Mouse (Mus musculus): ENCODE results near the gene Cdc5l. TPM values are rescaled to one million over a fixed set of nuclear protein-coding genes. Genes with fewer than 3 reads are reported as not detected.

The Cdc5l gene
- total RNA-seq (2014; rRNA removed; ENCODE audit: low replicate concordance): 16.5 and 19.6 TPM in 2 replicates
- polyA plus RNA-seq (2015; fragmentation: Nextera tagmentation; extraction: Ambion mirVana): 31.5 and 35.8 TPM in 2 replicates

DNA sequence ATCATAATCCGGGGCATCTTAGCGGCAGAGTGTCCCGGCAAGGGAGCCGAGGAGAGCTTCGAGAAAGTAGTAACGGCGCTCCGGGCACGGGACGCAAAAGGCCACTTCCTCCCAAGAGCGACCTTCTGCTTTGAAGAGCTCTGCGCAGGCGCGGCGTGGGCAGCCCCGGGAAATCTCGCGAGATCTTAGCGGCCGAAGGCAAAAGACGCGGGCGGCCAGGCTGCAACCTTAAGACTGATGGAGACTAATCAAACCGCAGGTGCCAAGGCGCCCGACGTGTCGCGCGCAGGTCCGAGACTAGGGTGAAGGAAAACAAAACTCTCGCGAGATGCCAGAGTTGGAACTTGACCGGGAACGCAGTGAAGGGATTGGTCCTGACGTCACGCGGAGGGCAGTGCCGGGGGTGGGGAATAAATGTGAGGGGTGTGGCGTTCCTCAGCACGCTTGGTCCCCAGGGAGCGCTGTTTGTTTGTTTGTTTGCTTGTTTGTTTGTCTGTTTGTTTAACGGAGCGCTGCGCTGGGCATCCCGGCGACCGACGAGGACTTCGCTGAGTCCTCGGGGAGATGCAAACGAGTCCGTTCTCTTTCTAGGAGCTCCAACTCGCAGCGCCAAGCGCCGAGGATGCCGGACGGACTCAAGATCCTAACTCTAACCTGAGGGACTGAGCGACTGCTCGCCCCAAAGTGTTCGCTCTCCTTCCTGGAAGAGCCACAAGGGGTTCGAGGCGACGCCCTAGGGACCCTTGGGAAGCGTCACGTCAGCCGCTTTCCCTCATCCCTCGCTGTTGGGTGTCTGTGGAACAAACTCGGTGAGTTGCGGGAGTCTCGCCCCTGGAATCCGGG, at the start of gene Cdc5l:
Cdc5l (minus strand) TSS at position 319 of the 843 bp plus-strand sequence.
- Histone ChIP-seq H3K27ac (ENCODE audit: low read depth) (peak within 1 kb of the TSS; percentile 97), H3K27me3 (ENCODE audit: control insufficient read depth, insufficient read depth, low read length) (no peaks in the 10 kb centered on the region), H3K36me3 (replicated peaks; ENCODE audit: control insufficient read depth, insufficient read depth, low read length) (peaks cover 7% of the 10 kb centered on the region; the same call in 1 of the 2 replicates), H3K9me3 (replicated peaks; ENCODE audit: control insufficient read depth, low read length) (no peaks in the 10 kb centered on the region), H3K4me1 (ENCODE audit: control insufficient read depth, insufficient read depth) (peaks cover 22% of the 10 kb centered on the region), H3K4me2 (ENCODE audit: low read depth, low read length) (peak within 1 kb of the TSS; percentile 83), H3K4me3 (ENCODE audit: low read depth, low read length) (peak within 1 kb of the TSS; percentile 77), H3K9ac (replicated peaks; ENCODE audit: low read depth, low read length) (peak within 1 kb of the TSS; percentile 87)
- ATAC-seq (ENCODE audit: insufficient read depth, low read depth): peak; percentile 98
- peak; percentile 20; the same call in 1 of the 2 replicates for TF ChIP-seq CTCF (IDR thresholded peaks at IDR 0.05; ENCODE audit: low read depth)
- peak; percentile 97 for TF ChIP-seq EP300 (IDR thresholded peaks at IDR 0.05; ENCODE audit: low read depth)
- DNase-seq (ENCODE audit: low spot score): peak; percentile 99
- under 1% methylated on average over 73 of the region's 73 CpGs for WGBS

DNA sequence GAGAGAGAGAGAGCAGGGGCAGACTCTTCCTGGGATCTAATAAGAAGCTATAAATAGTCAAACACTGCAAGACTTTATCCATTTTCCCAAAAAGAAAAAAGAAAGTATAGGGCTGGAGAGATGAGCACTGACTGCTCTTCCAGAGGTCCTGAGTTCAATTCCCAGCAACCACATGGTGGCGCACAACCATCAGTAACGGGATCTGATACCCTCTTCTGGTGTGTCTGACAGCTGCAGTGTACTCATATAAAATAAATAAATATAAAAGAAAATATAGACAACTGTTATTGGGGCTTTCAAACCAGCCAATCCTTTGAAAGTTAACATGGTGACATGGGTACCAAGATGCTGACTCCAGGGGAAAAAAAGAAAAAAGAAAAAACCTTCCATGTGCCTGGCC, 46.9 kb upstream of the Cdc5l start:
- WGBS: 27% methylated on average over 2 of the region's 2 CpGs
- DNase-seq (ENCODE audit: low spot score) (no peak), ATAC-seq (ENCODE audit: insufficient read depth, low read depth) (no peak)
- H3K36me3 ChIP-seq (replicated peaks; ENCODE audit: control insufficient read depth, insufficient read depth, low read length): no peaks in the 10 kb centered on the region
- H3K4me2 ChIP-seq (ENCODE audit: low read depth, low read length): no peak overlapping the region
- H3K4me1 ChIP-seq (ENCODE audit: control insufficient read depth, insufficient read depth): no peaks in the 10 kb centered on the region
- no peak overlapping the region for H3K4me3 ChIP-seq (ENCODE audit: low read depth, low read length)
- no peak overlapping the region for H3K27ac ChIP-seq (ENCODE audit: low read depth)
- no peaks in the 10 kb centered on the region for H3K27me3 ChIP-seq (ENCODE audit: control insufficient read depth, insufficient read depth, low read length)
- 0 out of 2 replicates have a peak, but pooled peaks cover 3% of the 10 kb centered on the region for H3K9me3 ChIP-seq (replicated peaks; ENCODE audit: control insufficient read depth, low read length)
- no peak overlapping the region for H3K9ac ChIP-seq (replicated peaks; ENCODE audit: low read depth, low read length)
- TF ChIP-seq CTCF (IDR thresholded peaks at IDR 0.05; ENCODE audit: low read depth): peak; percentile 8; the same call in 1 of the 2 replicates
- no peak for TF ChIP-seq EP300 (IDR thresholded peaks at IDR 0.05; ENCODE audit: low read depth)

DNA sequence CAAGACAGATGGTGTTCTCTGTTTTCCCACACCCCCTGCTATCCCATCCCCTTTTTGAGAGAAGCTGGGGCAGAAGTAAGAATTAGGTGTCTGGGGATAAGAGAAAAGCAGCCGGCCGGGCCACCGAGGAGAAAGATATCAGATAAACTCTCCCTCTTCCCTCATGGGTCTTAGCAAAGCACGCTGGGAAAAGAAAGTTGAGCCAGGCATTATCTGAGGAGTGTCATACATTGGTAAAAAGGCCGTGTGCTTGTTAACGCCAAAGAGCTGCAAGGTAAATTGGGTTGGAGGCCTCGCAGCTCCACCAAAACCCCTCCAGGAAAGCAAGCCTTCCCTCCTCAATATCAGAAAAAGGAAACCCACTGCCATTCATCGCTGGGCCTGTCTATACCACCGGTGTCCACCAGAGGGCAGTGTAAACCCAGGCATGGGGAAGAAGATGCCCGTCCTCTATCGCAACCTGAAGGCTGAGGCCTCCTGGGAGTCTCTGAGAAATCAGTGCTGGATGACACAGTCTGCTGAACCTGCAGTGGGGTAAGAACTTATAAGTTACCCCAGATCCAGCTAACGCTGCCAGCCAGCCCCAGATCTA, 44.8 kb upstream of the Cdc5l start:
- Histone ChIP-seq H3K27me3 (ENCODE audit: control insufficient read depth, insufficient read depth, low read length) (peaks cover 9% of the 10 kb centered on the region; the same call in 1 of the 2 replicates), H3K9ac (replicated peaks; ENCODE audit: low read depth, low read length) (no peak overlapping the region), H3K4me3 (ENCODE audit: low read depth, low read length) (no peak overlapping the region), H3K4me2 (ENCODE audit: low read depth, low read length) (no peak overlapping the region), H3K9me3 (replicated peaks; ENCODE audit: control insufficient read depth, low read length) (0 out of 2 replicates have a peak, but pooled peaks cover 3% of the 10 kb centered on the region), H3K4me1 (ENCODE audit: control insufficient read depth, insufficient read depth) (peaks cover 10% of the 10 kb centered on the region), H3K36me3 (replicated peaks; ENCODE audit: control insufficient read depth, insufficient read depth, low read length) (no peaks in the 10 kb centered on the region), H3K27ac (ENCODE audit: low read depth) (no peak overlapping the region)
- ATAC-seq (ENCODE audit: insufficient read depth, low read depth) (no peak), DNase-seq (ENCODE audit: low spot score) (peak; percentile 40)
- TF ChIP-seq CTCF (IDR thresholded peaks at IDR 0.05; ENCODE audit: low read depth): peak; percentile 98
- no peak for TF ChIP-seq EP300 (IDR thresholded peaks at IDR 0.05; ENCODE audit: low read depth)
- 8% methylated on average over 12 of the region's 12 CpGs for WGBS

DNA sequence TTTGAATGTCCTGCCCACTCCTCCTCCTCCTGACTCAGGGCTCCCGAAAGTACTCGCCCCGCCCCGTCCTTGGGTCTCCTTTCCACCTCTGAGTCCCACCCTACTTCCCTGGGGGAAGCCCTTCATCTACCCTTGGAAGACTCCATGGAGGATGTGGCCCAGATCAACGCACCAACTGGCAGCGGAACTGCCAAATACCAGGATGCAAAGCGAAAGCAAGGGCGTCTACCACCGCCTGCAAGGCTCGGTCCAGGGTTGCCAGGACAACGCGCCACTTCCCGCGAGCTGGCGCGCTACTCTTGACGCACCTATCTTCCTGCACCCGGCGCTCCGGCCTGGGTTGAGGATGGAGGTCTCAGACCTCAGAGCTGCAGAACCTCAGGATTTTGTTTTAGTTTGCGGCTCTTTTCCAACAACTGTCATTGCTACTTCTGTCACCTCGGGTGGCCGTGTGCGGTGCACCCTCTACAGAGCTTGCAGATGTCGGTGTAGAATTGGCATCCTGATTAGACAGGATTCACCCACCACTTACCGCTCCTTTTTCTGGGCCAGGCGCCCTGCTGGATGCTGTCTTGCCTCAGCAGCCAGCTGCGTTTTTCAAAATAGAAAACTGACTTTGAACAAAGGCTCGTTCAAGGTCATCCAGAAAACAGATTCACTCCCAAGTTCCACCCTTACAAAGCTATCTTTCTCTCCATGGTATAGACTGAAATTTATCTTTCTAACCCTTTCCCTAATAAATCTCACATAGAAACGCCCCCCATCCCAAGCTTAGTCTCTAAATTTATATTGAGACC, 41.3 kb upstream of the Cdc5l start, which contains the start of gene Spats1:
Spats1 (minus strand) TSS at position 747 of the 797 bp plus-strand sequence.
- TF ChIP-seq EP300 (IDR thresholded peaks at IDR 0.05; ENCODE audit: low read depth) (no peak), CTCF (IDR thresholded peaks at IDR 0.05; ENCODE audit: low read depth) (no peak)
- Histone ChIP-seq H3K4me2 (ENCODE audit: low read depth, low read length) (peak within 1 kb of the TSS; percentile 71), H3K9ac (replicated peaks; ENCODE audit: low read depth, low read length) (peak within 1 kb of the TSS; percentile 28; the same call in 1 of the 2 replicates), H3K36me3 (replicated peaks; ENCODE audit: control insufficient read depth, insufficient read depth, low read length) (no peaks in the 10 kb centered on the region), H3K4me3 (ENCODE audit: low read depth, low read length) (peak within 1 kb of the TSS; percentile 44), H3K4me1 (ENCODE audit: control insufficient read depth, insufficient read depth) (peaks cover 10% of the 10 kb centered on the region), H3K9me3 (replicated peaks; ENCODE audit: control insufficient read depth, low read length) (no peaks in the 10 kb centered on the region), H3K27ac (ENCODE audit: low read depth) (no peak within 1 kb of the TSS), H3K27me3 (ENCODE audit: control insufficient read depth, insufficient read depth, low read length) (peaks cover 9% of the 10 kb centered on the region; the same call in 1 of the 2 replicates)
- DNase-seq (ENCODE audit: low spot score) (peak; percentile 54), ATAC-seq (ENCODE audit: insufficient read depth, low read depth) (peak; percentile 85)
- 3% methylated on average over 30 of the region's 30 CpGs for WGBS

DNA sequence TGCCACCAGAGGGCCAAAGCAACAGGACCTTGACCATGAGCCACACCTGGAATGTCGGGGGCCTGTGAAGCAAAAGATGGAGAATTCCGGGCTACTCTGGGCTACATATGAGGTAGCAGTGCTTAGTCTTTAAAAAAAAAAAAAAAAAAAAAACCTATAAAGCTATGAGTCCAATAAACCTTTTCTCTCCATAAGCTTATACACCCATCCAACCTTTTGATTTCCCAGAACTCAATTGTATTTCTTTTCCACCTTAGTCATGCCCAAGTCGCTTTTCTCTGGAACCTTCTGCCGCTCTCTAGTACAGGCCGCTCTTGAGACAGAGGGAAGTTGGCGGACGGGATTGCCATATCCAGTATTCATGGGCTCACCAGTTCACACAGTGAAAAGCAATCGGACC, 40.6 kb upstream of the Cdc5l start:
- Histone ChIP-seq H3K36me3 (replicated peaks; ENCODE audit: control insufficient read depth, insufficient read depth, low read length) (no peaks in the 10 kb centered on the region), H3K4me3 (ENCODE audit: low read depth, low read length) (peak overlapping the region; percentile 44), H3K4me1 (ENCODE audit: control insufficient read depth, insufficient read depth) (peaks cover 10% of the 10 kb centered on the region), H3K27me3 (ENCODE audit: control insufficient read depth, insufficient read depth, low read length) (peaks cover 9% of the 10 kb centered on the region; the same call in 1 of the 2 replicates), H3K27ac (ENCODE audit: low read depth) (no peak overlapping the region), H3K9me3 (replicated peaks; ENCODE audit: control insufficient read depth, low read length) (no peaks in the 10 kb centered on the region), H3K4me2 (ENCODE audit: low read depth, low read length) (peak overlapping the region; percentile 71), H3K9ac (replicated peaks; ENCODE audit: low read depth, low read length) (no peak overlapping the region)
- WGBS: 71% methylated on average over 8 of the region's 8 CpGs
- DNase-seq (ENCODE audit: low spot score) (no peak), ATAC-seq (ENCODE audit: insufficient read depth, low read depth) (no peak)
- TF ChIP-seq CTCF (IDR thresholded peaks at IDR 0.05; ENCODE audit: low read depth) (no peak), EP300 (IDR thresholded peaks at IDR 0.05; ENCODE audit: low read depth) (no peak)
